Mouse (Mus musculus) forebrain, postnatal 0 days (tissue): Measurements from ENCODE around the gene Fbxo17. TPM values are rescaled to one million over a fixed set of nuclear protein-coding genes. Genes with fewer than 3 reads are reported as not detected.
A peak's percentile ranks its signal among the peaks of the same experiment; 100 is the strongest.
"Not testable (repeated sequence)": the region's sequence is repeated elsewhere in the genome, so short reads cannot be mapped to it uniquely, and the experiment has no call there.

Experiments used
- ATAC-seq: fragments of 200-750 bp; cut with Nextera tagmentation; 2 replicates; pipeline ENCODE4 v1.8.0; 2017; ENCODE audit warnings: mild to moderate bottlenecking, moderate library complexity
- DNase-seq: peaks from one replicate; pipeline ENCODE4 v3.0.0-alpha.2; 2015
- H3K27ac ChIP-seq: fragments of 300-500 bp; sonication (generic); 2 replicates; pipeline ENCODE4 v1.5.1; 2014; ENCODE audit warnings: low read depth, mild to moderate bottlenecking, antibody characterized with exemption, low read length, moderate library complexity, mixed read lengths
- H3K27me3 ChIP-seq: fragments of 300-500 bp; sonication (generic); 2 replicates; pipeline ENCODE4 v1.6.1; 2014; ENCODE audit warnings: mild to moderate bottlenecking, low read length, mixed read lengths; ENCODE audit not compliant: insufficient read depth
- H3K36me3 ChIP-seq: fragments of 300-500 bp; sonication (generic); 2 replicates; pipeline ENCODE4 v1.6.1; 2014; ENCODE audit warnings: mild to moderate bottlenecking, moderate library complexity; ENCODE audit not compliant: insufficient read depth
- H3K4me1 ChIP-seq: fragments of 300-500 bp; sonication (generic); 2 replicates; pipeline ENCODE4 v1.6.1; 2014; ENCODE audit warnings: antibody characterized with exemption; ENCODE audit not compliant: insufficient read depth
- H3K4me2 ChIP-seq: fragments of 300-500 bp; sonication (generic); 2 replicates; pipeline ENCODE4 v1.6.1; 2014; ENCODE audit warnings: low read depth, mild to moderate bottlenecking, moderate library complexity
- H3K4me3 ChIP-seq: fragments of 300-500 bp; sonication (generic); 2 replicates; pipeline ENCODE4 v1.5.1; 2014; ENCODE audit warnings: low read depth, low read length, mixed read lengths
- H3K9ac ChIP-seq: fragments of 300-500 bp; sonication (generic); 2 replicates; pipeline ENCODE4 v1.6.1; 2014; ENCODE audit warnings: mild to moderate bottlenecking
- H3K9me3 ChIP-seq: fragments of 300-500 bp; sonication (generic); 2 replicates; pipeline ENCODE4 v1.6.1; 2016; ENCODE audit warnings: low read length
- CTCF ChIP-seq: sonication (generic); IDR thresholded peaks from 2 replicates; pipeline ENCODE4 v1.5.1; 2016; ENCODE audit warnings: antibody characterized with exemption, control low read depth, low read depth
- WGBS: fragments of 180-500 bp; shearing (Covaris S2); extraction: QIAGEN DNeasy Blood & Tissue Kit; methylation state at CpG from one replicate; pipeline ENCODE4 v1.1.7; 2014; 5-methylcytosine and 5-hydroxymethylcytosine counted together
- polyA plus RNA-seq: library from polyadenylated mRNA; unstranded; fragments of >200 nt; fragmentation: Nextera tagmentation; extraction: Ambion mirVana; gene quantifications from 2 replicates; pipeline ENCODE4 v1.2.1, GENCODE M21; 2015
- total RNA-seq: library from RNA; depleted of rRNA; stranded (reverse); fragments of >200 nt; gene quantifications from 2 replicates; pipeline ENCODE4 v1.2.3, GENCODE M21; 2014

The Fbxo17 gene
- total and polyA plus RNA-seq, 2 experiments from 2014 or later = 4.5 to 4.6 TPM

GRCm38 (mm10) chr7:28700269-28700668 is 16.3 kb upstream of the Fbxo17 start:
- 98% methylated on average over 4 of the region's 4 CpGs for WGBS
- Histone ChIP-seq H3K4me1 (no peaks in the 10 kb centered on the region), H3K9ac (no peak overlapping the region), H3K4me3 (no peak overlapping the region), H3K27me3 (no peaks in the 10 kb centered on the region), H3K27ac (no peak overlapping the region), H3K9me3 (no peaks in the 10 kb centered on the region), H3K4me2 (no peak overlapping the region), H3K36me3 (no peaks in the 10 kb centered on the region)
- DNase-seq (no peak), ATAC-seq (no peak)
- TF ChIP-seq CTCF = no peak

- 96% methylated on average over 12 of the region's 12 CpGs for WGBS
- H3K27ac ChIP-seq, H3K9ac ChIP-seq, ATAC-seq, H3K4me3 ChIP-seq, H3K4me1 ChIP-seq, H3K9me3 ChIP-seq, H3K4me2 ChIP-seq, DNase-seq, H3K27me3 ChIP-seq, H3K36me3 ChIP-seq: not testable (repeated sequence)
These were observed 15.3 kb upstream of the Fbxo17 start for GRCm38 (mm10) chr7:28701306-28701705.

DNA sequence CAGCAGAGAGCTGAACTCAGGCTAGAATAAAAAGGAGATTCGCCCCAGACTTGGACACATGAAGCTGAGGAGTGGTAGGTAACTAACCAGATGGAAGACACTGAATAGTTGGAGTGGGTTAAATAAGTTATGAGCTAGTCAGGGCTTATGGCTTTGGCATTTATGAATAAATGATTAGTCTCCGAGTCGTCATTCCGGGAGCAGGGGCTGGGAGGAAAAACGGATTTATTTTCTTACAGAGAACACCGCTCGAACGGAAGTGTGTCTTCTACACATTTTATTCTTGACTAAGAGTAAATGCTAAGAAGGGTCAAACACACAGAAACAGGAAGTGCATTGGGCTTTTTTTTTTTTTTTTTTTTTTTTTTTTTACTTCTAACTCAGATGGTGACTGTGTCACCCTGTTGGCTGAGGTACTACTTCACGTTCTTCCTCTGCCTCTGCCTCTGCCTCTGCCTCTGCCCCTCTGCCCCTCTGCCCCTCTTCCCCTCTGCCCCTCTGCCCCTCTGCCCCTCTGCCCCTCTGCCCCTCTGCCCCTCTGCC is 13.9 kb upstream of the Fbxo17 start:
- Histone ChIP-seq H3K36me3 (no peaks in the 10 kb centered on the region), H3K27ac (no peak overlapping the region), H3K4me2 (no peak overlapping the region), H3K27me3 (no peaks in the 10 kb centered on the region), H3K9me3 (no peaks in the 10 kb centered on the region), H3K4me3 (no peak overlapping the region), H3K9ac (no peak overlapping the region), H3K4me1 (no peaks in the 10 kb centered on the region)
- no peak for ATAC-seq
- 78% methylated on average over 9 of the region's 9 CpGs for WGBS
- TF ChIP-seq CTCF = no peak
- no peak for DNase-seq

- H3K4me2 ChIP-seq = no peak overlapping the region
- no peak overlapping the region for H3K4me3 ChIP-seq
- no peaks in the 10 kb centered on the region for H3K36me3 ChIP-seq
- H3K27me3 ChIP-seq = no peaks in the 10 kb centered on the region
- no peaks in the 10 kb centered on the region for H3K9me3 ChIP-seq
- no peak for DNase-seq
- ATAC-seq = no peak
- no peak overlapping the region for H3K9ac ChIP-seq
- TF ChIP-seq CTCF = no peak
- H3K4me1 ChIP-seq = no peaks in the 10 kb centered on the region
- H3K27ac ChIP-seq = no peak overlapping the region
These were observed 7.2 kb upstream of the Fbxo17 start for GRCm38 (mm10) chr7:28709454-28709853.

DNA sequence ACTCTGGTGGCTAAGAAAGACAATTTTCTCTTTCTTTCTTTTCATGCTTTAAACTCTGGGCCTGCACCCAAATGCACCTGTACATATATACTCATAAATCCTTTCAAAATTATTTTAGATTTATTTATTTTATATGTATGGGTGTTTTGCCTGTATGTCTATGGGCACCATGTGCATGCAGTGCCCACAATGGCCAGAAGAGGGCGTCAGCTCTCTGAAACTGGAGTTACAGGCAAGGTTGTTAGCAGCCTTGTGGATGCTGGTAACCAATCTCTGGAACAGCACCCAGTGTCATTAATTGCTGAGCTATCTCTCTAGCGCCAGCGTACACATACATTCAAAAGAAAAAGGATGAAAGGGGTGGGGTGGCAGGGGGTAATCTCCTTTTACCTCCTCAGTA is 5.6 kb upstream of the Fbxo17 start:
- Histone ChIP-seq H3K27ac (no peak overlapping the region), H3K27me3 (no peaks in the 10 kb centered on the region), H3K4me2 (no peak overlapping the region), H3K9ac (no peak overlapping the region), H3K9me3 (no peaks in the 10 kb centered on the region), H3K36me3 (no peaks in the 10 kb centered on the region), H3K4me1 (no peaks in the 10 kb centered on the region), H3K4me3 (no peak overlapping the region)
- DNase-seq = no peak
- TF ChIP-seq CTCF = peak; percentile 22
- no peak for ATAC-seq
- 61% methylated on average over 3 of the region's 3 CpGs for WGBS

- Histone ChIP-seq H3K9ac (no peak overlapping the region), H3K27me3 (no peaks in the 10 kb centered on the region), H3K9me3 (no peaks in the 10 kb centered on the region), H3K4me1 (no peaks in the 10 kb centered on the region), H3K4me3 (no peak overlapping the region), H3K4me2 (no peak overlapping the region), H3K36me3 (no peaks in the 10 kb centered on the region), H3K27ac (no peak overlapping the region)
- 86% methylated on average over 5 of the region's 5 CpGs for WGBS
- no peak for TF ChIP-seq CTCF
- ATAC-seq = no peak
- DNase-seq = no peak
These were observed 1.9 kb upstream of the Fbxo17 start for GRCm38 (mm10) chr7:28714667-28715066.

- peak; percentile 33; the same call in 1 of the 2 replicates for TF ChIP-seq CTCF
- Histone ChIP-seq H3K27me3 (no peaks in the 10 kb centered on the region), H3K36me3 (no peaks in the 10 kb centered on the region), H3K9ac (no peak overlapping the region), H3K9me3 (no peaks in the 10 kb centered on the region), H3K4me3 (no peak overlapping the region), H3K4me2 (no peak overlapping the region), H3K27ac (no peak overlapping the region), H3K4me1 (no peaks in the 10 kb centered on the region)
- WGBS = 98% methylated on average over 2 of the region's 2 CpGs
- DNase-seq (no peak), ATAC-seq (0 out of 2 replicates have a peak, but pooled peaks have one; percentile 28)
These were observed 1.0 kb upstream of the Fbxo17 start for GRCm38 (mm10) chr7:28715598-28715997.
